ENCODE assay signal across 13 mouse cellular contexts in genomic region chr16:23095581-23095980, GRCm38 (mm10). TPM values are rescaled to one million over a fixed set of nuclear protein-coding genes. Genes with fewer than 3 reads are reported as not detected.
DNase-seq lines count a peak whose midpoint lies in the region; TF ChIP-seq lines count a peak whose summit lies in the region.
"Not testable (repeated sequence)": the region's sequence is repeated elsewhere in the genome, so short reads cannot be mapped to it uniquely, and the experiment has no call there.
"Had no signal": no experiment of that assay in that cellular context is flagged by ENCODE, and none has a peak within 500 bp of the region (broad histone marks: within the 10 kb centered on the region; RNA-seq: fewer than 3 reads in every experiment).

No protein-coding gene starts in this region.

- H3K36me3 ChIP-seq in ES-Bruce4 (ENCODE audit: control insufficient read depth, insufficient read depth, low read length, poor library complexity, severe bottlenecking); ES-E14 (ENCODE audit: control insufficient read depth, insufficient read depth, low read length, poor library complexity, severe bottlenecking): not testable (repeated sequence)

- not testable (repeated sequence) for H3K4me3 ChIP-seq in ES-Bruce4 (ENCODE audit: low read depth, low read length); ES-E14 (ENCODE audit: insufficient read depth in 1 of 2, low read depth in 1 of 2, low read length in 2 of 2, poor library complexity in 1 of 2, severe bottlenecking in 1 of 2)

- H3K9me3 ChIP-seq in ES-Bruce4 (replicated peaks; ENCODE audit: control insufficient read depth, insufficient read depth, low read length, poor library complexity, severe bottlenecking); ES-E14 (ENCODE audit: control insufficient read depth, insufficient read depth, low read depth, low read length): not testable (repeated sequence)

- TF ChIP-seq POLR2A in ES-Bruce4 (IDR thresholded peaks at IDR 0.05; ENCODE audit: insufficient read depth, low read length), result not testable (repeated sequence)

- not testable (repeated sequence) for DNase-seq in ES-E14 (ENCODE audit: low read depth, low spot score)
- DNase-seq in R1 (ENCODE audit: low read depth, low spot score) (peak; percentile 64), ZHBTc4 (ENCODE audit: low read depth, low spot score) (peak; percentile 61)

- TF ChIP-seq EP300 in ES-Bruce4 (IDR thresholded peaks at IDR 0.05; ENCODE audit: insufficient read depth, low read depth, low read length), result not testable (repeated sequence)

- in situ Hi-C loops in ES-E14 (cut with MboI; ENCODE audit: low sequenced_read_pairs in 2 of 2, unreplicated experiment in 2 of 2), result not testable (repeated sequence)

- not testable (repeated sequence) for H3K9ac ChIP-seq in ES-Bruce4 (ENCODE audit: low read depth, poor library complexity, severe bottlenecking); ES-E14 (ENCODE audit: insufficient read depth, low read depth, low read length, poor library complexity, severe bottlenecking)

- TF ChIP-seq CTCF in ES-Bruce4 (IDR thresholded peaks at IDR 0.05; ENCODE audit: low read depth, low read length), result not testable (repeated sequence)

- not testable (repeated sequence) for H3K27me3 ChIP-seq in ES-Bruce4 (ENCODE audit: control insufficient read depth, insufficient read depth, low read length, poor library complexity, severe bottlenecking)

- H3K4me1 ChIP-seq in ES-Bruce4 (ENCODE audit: control insufficient read depth, insufficient read depth, low read length) (peaks cover 11% of the 10 kb centered on the region), ES-E14 (ENCODE audit: control insufficient read depth in 2 of 2, insufficient read depth in 2 of 2, low read length in 2 of 2, poor library complexity in 1 of 2) (peaks cover 7 to 21% of the 10 kb centered on the region in 2 experiments; a peak in 2 of 4 replicates)

- peak overlapping the region; percentile 77 for H3K27ac ChIP-seq in ES-Bruce4 (ENCODE audit: insufficient read depth, low read length)
- peak overlapping the region; percentile 66; the same call in 1 of the 2 replicates for H3K27ac ChIP-seq in ES-E14 (ENCODE audit: insufficient read depth, low read depth, low read length, poor library complexity, severe bottlenecking)

TF ChIP-seq in ES-E14, 5 proteins besides CTCF, POLR2A, EP300 and RAD21:
- 0 out of 2 replicates have a peak, but pooled peaks have one; percentile 13 for TF ChIP-seq ZNF384 (IDR thresholded peaks at IDR 0.05; ENCODE audit: low read depth, low read length)

RNA-seq across cellular contexts. Expression of gene Eif4a2, which starts 11.7 kb away (rescaled TPM):
- polyA plus RNA-seq in ES-Bruce4 (2011; ENCODE audit: insufficient read depth, insufficient read length, low read depth, missing spikeins), result 967 and 1,069 TPM in 2 replicates
- 983 and 1,290 TPM in 2 replicates for total RNA-seq in ES-E14 (2012; rRNA removed)

RNA-seq across cellular contexts. Expression of gene Rfc4, which starts 32.0 kb away (rescaled TPM):
- 71.2 and 73.8 TPM in 2 replicates for polyA plus RNA-seq in ES-Bruce4 (2011; ENCODE audit: insufficient read depth, insufficient read length, low read depth, missing spikeins)
- 51.1 and 71.7 TPM in 2 replicates for total RNA-seq in ES-E14 (2012; rRNA removed)
- polyA plus RNA-seq: adrenal gland, adult 2 months had no signal

RNA-seq across cellular contexts. Expression of gene Kng1, which starts 37.9 kb away (rescaled TPM):
- 1.1 TPM in 1 of 2 replicates, not detected in the other for polyA plus RNA-seq in ES-Bruce4 (2011; ENCODE audit: insufficient read depth, insufficient read length, low read depth, missing spikeins)
- total RNA-seq in ES-E14 (2012; rRNA removed), result 0.32 and 0.49 TPM in 2 replicates
- total RNA-seq: CH12.LX, G1E, MEL had no signal
- polyA plus RNA-seq: adrenal gland, adult 2 months; C2C12; CD4-positive, CD25-positive, alpha-beta regulatory T cell, adult 4 months; cerebellum, adult 2 months; G1E had no signal

RNA-seq across cellular contexts. Expression of gene Adipoq, which starts 50.8 kb away (rescaled TPM):
- not detected in 2 replicates for polyA plus RNA-seq in ES-Bruce4 (2011; ENCODE audit: insufficient read depth, insufficient read length, low read depth, missing spikeins)
- total RNA-seq in ES-E14 (2012; rRNA removed), result 0.22 and 0.69 TPM in 2 replicates
- total RNA-seq: MEL had no signal
- polyA plus RNA-seq: activated CD4-positive, CD25-positive, alpha-beta regulatory T cell, adult 4 months; C2C12; CD4-positive, CD25-positive, alpha-beta regulatory T cell, adult 4 months; G1E; Patski had no signal
